Mouse (Mus musculus): ENCODE measurements around the gene Nsa2.

Nsa2 gene

DNA sequence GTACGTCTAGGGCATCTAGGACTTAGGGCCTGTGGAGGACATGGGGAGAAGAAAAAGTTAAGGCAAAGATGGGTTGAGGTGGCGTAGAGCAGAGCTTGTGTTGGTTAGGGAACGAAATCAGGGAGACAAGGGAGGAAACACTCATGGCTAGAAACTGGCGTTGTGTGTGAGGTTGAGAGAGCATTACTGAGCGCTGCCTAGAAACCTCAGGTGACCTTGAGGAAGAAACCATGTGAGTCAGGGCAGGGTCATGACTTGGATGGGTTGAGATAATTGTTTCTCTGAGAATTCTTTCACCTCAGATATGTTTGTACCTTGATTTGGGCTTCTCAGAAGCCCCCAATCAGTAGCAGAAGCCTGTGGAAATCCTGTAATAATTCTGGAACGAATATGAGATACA, 50.3 kb downstream of the Nsa2 start:
- no peak for DNase-seq (ENCODE audit: low spot score)

- no peak for DNase-seq (ENCODE audit: low spot score)
Observed at GRCm38 (mm10) chr13:97086316-97086715, 51.4 kb downstream of the Nsa2 start.

GRCm38 (mm10) chr13:97082432-97082831, 55.3 kb downstream of the Nsa2 start:
- no peak for DNase-seq (ENCODE audit: low spot score)

DNA sequence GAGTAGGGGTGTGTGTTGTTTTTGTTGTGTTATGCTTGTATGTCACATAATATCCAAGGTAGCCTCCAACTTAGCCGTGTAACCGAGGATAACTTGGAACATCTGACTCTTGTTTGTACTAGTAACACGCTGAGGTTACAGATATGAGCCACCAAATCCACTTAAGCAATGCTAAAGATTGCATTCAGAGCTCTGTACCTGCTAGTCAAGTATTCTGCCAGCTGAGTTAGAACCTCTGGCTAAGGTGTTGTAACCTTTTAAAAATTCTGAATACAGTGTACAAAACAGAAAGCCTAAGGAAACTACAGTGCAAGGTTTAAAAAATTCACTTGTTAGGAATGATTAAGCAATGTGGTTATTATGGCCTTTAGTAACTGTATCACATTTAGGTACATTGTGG, 57.1 kb downstream of the Nsa2 start:
- no peak for DNase-seq (ENCODE audit: low spot score)

- no peak for DNase-seq (ENCODE audit: low spot score)
Observed at GRCm38 (mm10) chr13:97080201-97080600, 57.5 kb downstream of the Nsa2 start.
